Mouse (Mus musculus): ENCODE results near the gene Pitpnm3. TPM values are rescaled to one million over a fixed set of nuclear protein-coding genes. Genes with fewer than 3 reads are reported as not detected.
A peak's percentile ranks its signal among the peaks of the same experiment; 100 is the strongest.

Pitpnm3 gene
- polyA plus RNA-seq, 1 experiment from 2014 or later, result 1.8 TPM

- Histone ChIP-seq H3K27me3 (no peaks in the 10 kb centered on the region), H3K9ac (replicated peaks) (no peak overlapping the region), H3K4me2 (replicated peaks) (no peak overlapping the region), H3K27ac (replicated peaks) (no peak overlapping the region), H3K4me3 (no peak overlapping the region), H3K4me1 (peaks cover 39% of the 10 kb centered on the region), H3K36me3 (no peaks in the 10 kb centered on the region), H3K9me3 (no peaks in the 10 kb centered on the region)
- WGBS, result 94% methylated on average over 4 of the region's 4 CpGs
- no peak for ATAC-seq (replicated peaks)
Measured at GRCm38 (mm10) chr11:72082601-72083000, 53.0 kb downstream of the Pitpnm3 start.

- no peaks in the 10 kb centered on the region for H3K27me3 ChIP-seq
- H3K4me1 ChIP-seq, result peaks cover 22% of the 10 kb centered on the region
- no peak overlapping the region for H3K4me3 ChIP-seq
- peak; percentile 32; the same call in 1 of the 2 replicates for ATAC-seq (replicated peaks)
- H3K9me3 ChIP-seq, result no peaks in the 10 kb centered on the region
- no peak overlapping the region for H3K4me2 ChIP-seq (replicated peaks)
- H3K27ac ChIP-seq (replicated peaks), result no peak overlapping the region
- H3K9ac ChIP-seq (replicated peaks), result no peak overlapping the region
- WGBS, result 36% methylated on average over 6 of the region's 6 CpGs
- no peaks in the 10 kb centered on the region for H3K36me3 ChIP-seq
Measured at GRCm38 (mm10) chr11:72080461-72080860, 55.1 kb downstream of the Pitpnm3 start.

- Histone ChIP-seq H3K36me3 (no peaks in the 10 kb centered on the region), H3K27me3 (no peaks in the 10 kb centered on the region), H3K4me1 (peaks cover 22% of the 10 kb centered on the region), H3K4me2 (replicated peaks) (no peak overlapping the region), H3K9me3 (no peaks in the 10 kb centered on the region), H3K9ac (replicated peaks) (no peak overlapping the region), H3K27ac (replicated peaks) (peak overlapping the region; percentile 32; the same call in 1 of the 2 replicates), H3K4me3 (no peak overlapping the region)
- peak; percentile 38; the same call in 1 of the 2 replicates for ATAC-seq (replicated peaks)
- WGBS, result 11% methylated on average over 4 of the region's 4 CpGs
Measured at GRCm38 (mm10) chr11:72078647-72079046, 56.9 kb downstream of the Pitpnm3 start.

GRCm38 (mm10) chr11:72078056-72078455 lies 57.5 kb downstream of the Pitpnm3 start:
- no peak for ATAC-seq (replicated peaks)
- H3K4me2 ChIP-seq (replicated peaks), result no peak overlapping the region
- peak overlapping the region; percentile 32; the same call in 1 of the 2 replicates for H3K27ac ChIP-seq (replicated peaks)
- peaks cover 22% of the 10 kb centered on the region for H3K4me1 ChIP-seq
- H3K27me3 ChIP-seq, result no peaks in the 10 kb centered on the region
- 38% methylated on average over 3 of the region's 3 CpGs for WGBS
- H3K4me3 ChIP-seq, result no peak overlapping the region
- no peaks in the 10 kb centered on the region for H3K9me3 ChIP-seq
- no peak overlapping the region for H3K9ac ChIP-seq (replicated peaks)
- H3K36me3 ChIP-seq, result no peaks in the 10 kb centered on the region

- no peak overlapping the region for H3K9ac ChIP-seq (replicated peaks)
- H3K27ac ChIP-seq (replicated peaks), result no peak overlapping the region
- peaks cover 19% of the 10 kb centered on the region for H3K4me1 ChIP-seq
- H3K27me3 ChIP-seq, result no peaks in the 10 kb centered on the region
- 92% methylated on average over 13 of the region's 13 CpGs for WGBS
- no peak for ATAC-seq (replicated peaks)
- H3K4me2 ChIP-seq (replicated peaks), result no peak overlapping the region
- H3K9me3 ChIP-seq, result no peaks in the 10 kb centered on the region
- H3K4me3 ChIP-seq, result no peak overlapping the region
- no peaks in the 10 kb centered on the region for H3K36me3 ChIP-seq
Measured at GRCm38 (mm10) chr11:72074230-72074629, 61.3 kb downstream of the Pitpnm3 start.

- Histone ChIP-seq H3K9ac (replicated peaks) (no peak overlapping the region), H3K4me2 (replicated peaks) (no peak overlapping the region), H3K36me3 (no peaks in the 10 kb centered on the region), H3K27me3 (no peaks in the 10 kb centered on the region), H3K27ac (replicated peaks) (no peak overlapping the region), H3K4me3 (no peak overlapping the region), H3K9me3 (no peaks in the 10 kb centered on the region), H3K4me1 (peaks cover 17% of the 10 kb centered on the region)
- ATAC-seq (replicated peaks), result no peak
- WGBS, result 31% methylated on average over 6 of the region's 6 CpGs
Measured at GRCm38 (mm10) chr11:72072331-72072905, 63.2 kb downstream of the Pitpnm3 start.

GRCm38 (mm10) chr11:72070733-72071132 lies 64.8 kb downstream of the Pitpnm3 start:
- H3K9ac ChIP-seq (replicated peaks), result no peak overlapping the region
- no peak overlapping the region for H3K27ac ChIP-seq (replicated peaks)
- no peaks in the 10 kb centered on the region for H3K27me3 ChIP-seq
- ATAC-seq (replicated peaks), result no peak
- H3K4me3 ChIP-seq, result no peak overlapping the region
- 89% methylated on average over 9 of the region's 9 CpGs for WGBS
- no peak overlapping the region for H3K4me2 ChIP-seq (replicated peaks)
- H3K4me1 ChIP-seq, result peaks cover 26% of the 10 kb centered on the region
- H3K9me3 ChIP-seq, result no peaks in the 10 kb centered on the region
- H3K36me3 ChIP-seq, result no peaks in the 10 kb centered on the region

- H3K27ac ChIP-seq (replicated peaks), result peak overlapping the region; percentile 83
- H3K9me3 ChIP-seq, result no peaks in the 10 kb centered on the region
- ATAC-seq (replicated peaks), result peak; percentile 82
- no peak overlapping the region for H3K9ac ChIP-seq (replicated peaks)
- H3K27me3 ChIP-seq, result no peaks in the 10 kb centered on the region
- no peak overlapping the region for H3K4me2 ChIP-seq (replicated peaks)
- H3K4me3 ChIP-seq, result no peak overlapping the region
- WGBS, result 45% methylated on average over 7 of the region's 7 CpGs
- no peaks in the 10 kb centered on the region for H3K36me3 ChIP-seq
- H3K4me1 ChIP-seq, result peaks cover 37% of the 10 kb centered on the region
Measured at GRCm38 (mm10) chr11:72068026-72068425, 67.6 kb downstream of the Pitpnm3 start.

- H3K36me3 ChIP-seq, result no peaks in the 10 kb centered on the region
- WGBS, result 58% methylated on average over 5 of the region's 5 CpGs
- peaks cover 34% of the 10 kb centered on the region for H3K4me1 ChIP-seq
- peak overlapping the region; percentile 83 for H3K27ac ChIP-seq (replicated peaks)
- no peaks in the 10 kb centered on the region for H3K9me3 ChIP-seq
- H3K9ac ChIP-seq (replicated peaks), result no peak overlapping the region
- ATAC-seq (replicated peaks), result no peak
- no peak overlapping the region for H3K4me2 ChIP-seq (replicated peaks)
- H3K4me3 ChIP-seq, result no peak overlapping the region
- H3K27me3 ChIP-seq, result no peaks in the 10 kb centered on the region
Measured at GRCm38 (mm10) chr11:72067326-72067725, 68.3 kb downstream of the Pitpnm3 start.

- Histone ChIP-seq H3K4me2 (replicated peaks) (no peak overlapping the region), H3K27ac (replicated peaks) (0 out of 2 replicates have a peak overlapping the region, but pooled peaks have one; percentile 83), H3K27me3 (no peaks in the 10 kb centered on the region), H3K4me1 (peaks cover 31% of the 10 kb centered on the region), H3K36me3 (no peaks in the 10 kb centered on the region), H3K9me3 (no peaks in the 10 kb centered on the region), H3K9ac (replicated peaks) (no peak overlapping the region), H3K4me3 (no peak overlapping the region)
- no peak for ATAC-seq (replicated peaks)
- 36% methylated on average over 6 of the region's 6 CpGs for WGBS
Measured at GRCm38 (mm10) chr11:72066330-72066729, 69.2 kb downstream of the Pitpnm3 start.

GRCm38 (mm10) chr11:72065103-72065502 lies 70.5 kb downstream of the Pitpnm3 start:
- peak; percentile 71 for ATAC-seq (replicated peaks)
- Histone ChIP-seq H3K4me2 (replicated peaks) (no peak overlapping the region), H3K27me3 (no peaks in the 10 kb centered on the region), H3K9ac (replicated peaks) (no peak overlapping the region), H3K27ac (replicated peaks) (no peak overlapping the region), H3K4me3 (no peak overlapping the region), H3K4me1 (peaks cover 31% of the 10 kb centered on the region), H3K9me3 (no peaks in the 10 kb centered on the region), H3K36me3 (no peaks in the 10 kb centered on the region)
- 63% methylated on average over 8 of the region's 8 CpGs for WGBS

GRCm38 (mm10) chr11:72064414-72064813 lies 71.2 kb downstream of the Pitpnm3 start:
- H3K4me3 ChIP-seq, result no peak overlapping the region
- 89% methylated on average over 6 of the region's 6 CpGs for WGBS
- H3K4me2 ChIP-seq (replicated peaks), result no peak overlapping the region
- no peaks in the 10 kb centered on the region for H3K9me3 ChIP-seq
- no peaks in the 10 kb centered on the region for H3K36me3 ChIP-seq
- H3K27me3 ChIP-seq, result no peaks in the 10 kb centered on the region
- H3K9ac ChIP-seq (replicated peaks), result no peak overlapping the region
- H3K27ac ChIP-seq (replicated peaks), result no peak overlapping the region
- no peak for ATAC-seq (replicated peaks)
- peaks cover 31% of the 10 kb centered on the region for H3K4me1 ChIP-seq

GRCm38 (mm10) chr11:72061093-72061620 lies 74.4 kb downstream of the Pitpnm3 start:
- H3K4me3 ChIP-seq, result no peak overlapping the region
- WGBS, result 88% methylated on average over 13 of the region's 13 CpGs
- no peak overlapping the region for H3K27ac ChIP-seq (replicated peaks)
- no peak overlapping the region for H3K4me2 ChIP-seq (replicated peaks)
- no peak for ATAC-seq (replicated peaks)
- no peaks in the 10 kb centered on the region for H3K27me3 ChIP-seq
- H3K9me3 ChIP-seq, result no peaks in the 10 kb centered on the region
- H3K9ac ChIP-seq (replicated peaks), result no peak overlapping the region
- no peaks in the 10 kb centered on the region for H3K36me3 ChIP-seq
- peaks cover 19% of the 10 kb centered on the region for H3K4me1 ChIP-seq

All from forebrain, embryonic 15.5 days (tissue).